Mouse (Mus musculus) C2C12 (cell line): ENCODE data around the gene Smim12.

Source experiments
- CTCF ChIP-seq: IDR thresholded peaks from one replicate; pipeline ENCODE4 v1.5.1; 2011; ENCODE audit not compliant: control insufficient read depth, insufficient read depth, insufficient read length
- MAX ChIP-seq: IDR thresholded peaks from one replicate; pipeline ENCODE4 v1.6.1; 2011; ENCODE audit warnings: mild to moderate bottlenecking, control low read depth
- MYOG ChIP-seq: IDR thresholded peaks from one replicate; pipeline ENCODE4 v1.6.1; 2011; ENCODE audit not compliant: control insufficient read depth, insufficient read length; ENCODE audit errors: extremely low read depth

GRCm38 (mm10) chr4:127215799-127216198 is 27.8 kb upstream of the Smim12 start:
- no peak for TF ChIP-seq CTCF
- TF ChIP-seq MYOG: no peak
- TF ChIP-seq MAX: no peak
